Comparison of ENCODE assay signal across 10 mouse cellular contexts in genomic region chr13:59735190-59735589, GRCm38 (mm10). TPM values are rescaled to one million over a fixed set of nuclear protein-coding genes. Genes with fewer than 3 reads are reported as not detected.
DNase-seq lines count a peak whose midpoint lies in the region; ATAC-seq lines count a peak whose summit lies in the region.
"Had no signal": no experiment of that assay in that cellular context is flagged by ENCODE, and none has a peak within 500 bp of the region (broad histone marks: within the 10 kb centered on the region; RNA-seq: fewer than 3 reads in every experiment).

No protein-coding gene starts in this region.

- no peak overlapping the region for H3K27ac ChIP-seq in kidney, embryonic 15.5 days
- H3K27ac ChIP-seq in intestine, embryonic 14.5 days (ENCODE audit: low read depth), result no peak overlapping the region
- H3K27ac ChIP-seq in neural tube, embryonic 14.5 days (ENCODE audit: low read depth, low read length), result no peak overlapping the region
- H3K27ac ChIP-seq: midbrain, embryonic 12.5 days had no signal

- 0 out of 2 replicates have a peak, but pooled peaks have one; percentile 57 for ATAC-seq in kidney, embryonic 15.5 days (replicated peaks; ENCODE audit: low FRiP score)
- ATAC-seq in intestine, embryonic 14.5 days (replicated peaks; ENCODE audit: low FRiP score, low TSS enrichment, low read depth), result peak; percentile 40
- peak; percentile 38; the same call in 1 of the 2 replicates for ATAC-seq in neural tube, embryonic 14.5 days (ENCODE audit: low read depth)

- DNase-seq in kidney, adult 18-20 months, result no peak
- peak; percentile 50 for DNase-seq in c-Kit-positive CD71-positive TER-119-positive erythroid progenitor cells, embryonic 14.5 days (ENCODE audit: low spot score)
- DNase-seq in intestine, embryonic 14.5 days (ENCODE audit: low spot score), result no peak
- DNase-seq in right cerebral cortex, postnatal 25 days, result no peak
- no peak for DNase-seq in left cerebral cortex, adult 9 months (ENCODE audit: low spot score in 2 of 2)
- no peak for DNase-seq in spleen, postnatal 36 days (ENCODE audit: low spot score in 2 of 2)
- DNase-seq: gastrocnemius, postnatal 36 days had no signal

- H3K36me3 ChIP-seq in kidney, embryonic 15.5 days, result no peaks in the 10 kb centered on the region
- no peaks in the 10 kb centered on the region for H3K36me3 ChIP-seq in intestine, embryonic 14.5 days (ENCODE audit: control insufficient read depth, insufficient read depth, low read length)
- no peaks in the 10 kb centered on the region for H3K36me3 ChIP-seq in neural tube, embryonic 14.5 days (ENCODE audit: control insufficient read depth, insufficient read depth, low read length)
- H3K36me3 ChIP-seq: midbrain, embryonic 12.5 days had no signal

- no peaks in the 10 kb centered on the region for H3K27me3 ChIP-seq in kidney, embryonic 15.5 days
- no peaks in the 10 kb centered on the region for H3K27me3 ChIP-seq in intestine, embryonic 14.5 days (replicated peaks; ENCODE audit: control insufficient read depth, insufficient read depth, low read length)
- no peaks in the 10 kb centered on the region for H3K27me3 ChIP-seq in neural tube, embryonic 14.5 days (ENCODE audit: control insufficient read depth, insufficient read depth, low read length)
- H3K27me3 ChIP-seq: midbrain, embryonic 12.5 days had no signal

- WGBS in kidney, embryonic 15.5 days, result 29% methylated on average over 3 of the region's 3 CpGs
- WGBS in intestine, embryonic 14.5 days, result 19% methylated on average over 3 of the region's 3 CpGs
- 35% methylated on average over 3 of the region's 3 CpGs for WGBS in neural tube, embryonic 14.5 days

- H3K9ac ChIP-seq in kidney, embryonic 15.5 days, result no peak overlapping the region
- H3K9ac ChIP-seq in intestine, embryonic 14.5 days (ENCODE audit: low read length), result no peak overlapping the region
- H3K9ac ChIP-seq in neural tube, embryonic 14.5 days (replicated peaks; ENCODE audit: low read depth, low read length), result no peak overlapping the region
- H3K9ac ChIP-seq: midbrain, embryonic 12.5 days had no signal

- H3K4me3 ChIP-seq in kidney, embryonic 15.5 days (replicated peaks), result no peak overlapping the region
- no peak overlapping the region for H3K4me3 ChIP-seq in intestine, embryonic 14.5 days (ENCODE audit: low read depth, low read length)
- H3K4me3 ChIP-seq in neural tube, embryonic 14.5 days (ENCODE audit: low read depth, low read length), result no peak overlapping the region
- H3K4me3 ChIP-seq: midbrain, embryonic 12.5 days had no signal

- no peaks in the 10 kb centered on the region for H3K9me3 ChIP-seq in kidney, embryonic 15.5 days (replicated peaks)
- H3K9me3 ChIP-seq in intestine, embryonic 14.5 days (ENCODE audit: control insufficient read depth, low read length), result no peaks in the 10 kb centered on the region
- no peaks in the 10 kb centered on the region for H3K9me3 ChIP-seq in neural tube, embryonic 14.5 days (ENCODE audit: control insufficient read depth, low read length)
- H3K9me3 ChIP-seq: midbrain, embryonic 12.5 days had no signal

- H3K4me2 ChIP-seq in kidney, embryonic 15.5 days, result no peak overlapping the region
- no peak overlapping the region for H3K4me2 ChIP-seq in intestine, embryonic 14.5 days (ENCODE audit: low read length)
- H3K4me2 ChIP-seq in neural tube, embryonic 14.5 days (ENCODE audit: low read depth, low read length), result no peak overlapping the region
- H3K4me2 ChIP-seq: midbrain, embryonic 12.5 days had no signal

- H3K4me1 ChIP-seq in kidney, embryonic 15.5 days, result no peaks in the 10 kb centered on the region
- H3K4me1 ChIP-seq in intestine, embryonic 14.5 days (replicated peaks; ENCODE audit: control insufficient read depth, insufficient read depth, low read length), result no peaks in the 10 kb centered on the region
- no peaks in the 10 kb centered on the region for H3K4me1 ChIP-seq in neural tube, embryonic 14.5 days (ENCODE audit: control insufficient read depth, insufficient read depth, low read length)
- H3K4me1 ChIP-seq: midbrain, embryonic 12.5 days had no signal

RNA-seq across cellular contexts. Expression of gene Spata31d1d, which starts 3.6 kb away (rescaled TPM):
- not detected in 2 replicates for polyA plus RNA-seq in kidney, embryonic 15.5 days (2015; fragmentation: Nextera tagmentation; extraction: Ambion mirVana)
- not detected in 2 replicates for polyA plus RNA-seq in intestine, embryonic 14.5 days (2014; fragmentation: Nextera tagmentation; extraction: Ambion mirVana)
- not detected in 2 replicates for polyA plus RNA-seq in neural tube, embryonic 14.5 days (2014; fragmentation: Nextera tagmentation; extraction: Ambion mirVana)
- polyA plus RNA-seq: midbrain, embryonic 12.5 days had no signal

RNA-seq across cellular contexts. Expression of gene 1700014D04Rik, which starts 11.4 kb away (rescaled TPM):
- not detected in 2 replicates for polyA plus RNA-seq in kidney, embryonic 15.5 days (2015; fragmentation: Nextera tagmentation; extraction: Ambion mirVana)
- polyA plus RNA-seq in intestine, embryonic 14.5 days (2014; fragmentation: Nextera tagmentation; extraction: Ambion mirVana), result not detected in 2 replicates
- polyA plus RNA-seq in neural tube, embryonic 14.5 days (2014; fragmentation: Nextera tagmentation; extraction: Ambion mirVana), result 0.10 and 0.52 TPM in 2 replicates
- polyA plus RNA-seq: midbrain, embryonic 12.5 days had no signal

RNA-seq across cellular contexts. Expression of gene Spata31d1b, which starts 23.1 kb away (rescaled TPM):
- 0.04 TPM in 1 of 2 replicates, not detected in the other for polyA plus RNA-seq in kidney, embryonic 15.5 days (2015; fragmentation: Nextera tagmentation; extraction: Ambion mirVana)
- not detected in 2 replicates for polyA plus RNA-seq in intestine, embryonic 14.5 days (2014; fragmentation: Nextera tagmentation; extraction: Ambion mirVana)
- not detected in 2 replicates for polyA plus RNA-seq in neural tube, embryonic 14.5 days (2014; fragmentation: Nextera tagmentation; extraction: Ambion mirVana)
- polyA plus RNA-seq: midbrain, embryonic 12.5 days had no signal

RNA-seq across cellular contexts. Expression of gene Spata31d1a, which starts 25.1 kb away (rescaled TPM):
- polyA plus RNA-seq in kidney, embryonic 15.5 days (2015; fragmentation: Nextera tagmentation; extraction: Ambion mirVana), result 0.04 TPM in 1 of 2 replicates, not detected in the other
- polyA plus RNA-seq in intestine, embryonic 14.5 days (2014; fragmentation: Nextera tagmentation; extraction: Ambion mirVana), result 0.07 TPM in 1 of 2 replicates, not detected in the other
- polyA plus RNA-seq in neural tube, embryonic 14.5 days (2014; fragmentation: Nextera tagmentation; extraction: Ambion mirVana), result 0.06 and 0.21 TPM in 2 replicates

RNA-seq across cellular contexts. Expression of gene Isca1, which starts 34.4 kb away (rescaled TPM):
- polyA plus RNA-seq in kidney, embryonic 15.5 days (2015; fragmentation: Nextera tagmentation; extraction: Ambion mirVana), result 128 and 134 TPM in 2 replicates
- 111 and 115 TPM in 2 replicates for polyA plus RNA-seq in intestine, embryonic 14.5 days (2014; fragmentation: Nextera tagmentation; extraction: Ambion mirVana)
- 184 and 200 TPM in 2 replicates for polyA plus RNA-seq in neural tube, embryonic 14.5 days (2014; fragmentation: Nextera tagmentation; extraction: Ambion mirVana)
